Mouse (Mus musculus): ENCODE results near the gene Tmod4. TPM values are rescaled to one million over a fixed set of nuclear protein-coding genes. Genes with fewer than 3 reads are reported as not detected.

Gene Tmod4
- polyA plus RNA-seq, 1 experiment: 3.6 TPM

- H3K36me3 ChIP-seq (ENCODE audit: control insufficient read depth, insufficient read depth, low read length): no peaks in the 10 kb centered on the region; the same call in 1 of the 2 replicates
- H3K27me3 ChIP-seq (ENCODE audit: control insufficient read depth, insufficient read depth, low read length): peaks cover 16% of the 10 kb centered on the region
- no peak overlapping the region for H3K4me3 ChIP-seq (ENCODE audit: control insufficient read depth, insufficient read depth, low read length)
- WGBS: 88% methylated on average over 6 of the region's 6 CpGs
- TF ChIP-seq CTCF (IDR thresholded peaks at IDR 0.05; ENCODE audit: borderline replicate concordance, control insufficient read depth, extremely low read depth, insufficient read depth, low read length, poor library complexity): no peak
- TF ChIP-seq POLR2A (IDR thresholded peaks at IDR 0.05; ENCODE audit: control insufficient read depth, extremely low read depth, insufficient read depth, low read length, poor library complexity): no peak
- H3K4me1 ChIP-seq (replicated peaks; ENCODE audit: control insufficient read depth, insufficient read depth, low read length): peaks cover 9% of the 10 kb centered on the region
- no peak overlapping the region for H3K27ac ChIP-seq (ENCODE audit: control insufficient read depth, insufficient read depth, low read length)
- no peak for DNase-seq
These were observed 53.3 kb downstream of the Tmod4 start for GRCm38 (mm10) chr3:95177583-95177982.

Other genes starting within 250 kb of the Tmod4 start
- 314 and 384 TPM in 2 replicates for gene Psmb4, start 237.5 kb upstream of the Tmod4 start, polyA plus RNA-seq (2012; rRNA removed)
- 15.9 and 26.7 TPM in 2 replicates for gene Selenbp1, start 191.4 kb upstream of the Tmod4 start, polyA plus RNA-seq (2012; rRNA removed)
- gene Rfx5, start 170.4 kb upstream of the Tmod4 start, polyA plus RNA-seq (2012; rRNA removed): 33.3 and 36.8 TPM in 2 replicates
- gene Pi4kb, start 149.7 kb upstream of the Tmod4 start, polyA plus RNA-seq (2012; rRNA removed): 59.0 and 62.3 TPM in 2 replicates
- gene Zfp687, start 109.0 kb upstream of the Tmod4 start, polyA plus RNA-seq (2012; rRNA removed): 57.1 and 61.2 TPM in 2 replicates
- gene Psmd4, start 81.9 kb upstream of the Tmod4 start, polyA plus RNA-seq (2012; rRNA removed): 212 and 227 TPM in 2 replicates
- gene Pip5k1a, start 17.5 kb upstream of the Tmod4 start, polyA plus RNA-seq (2012; rRNA removed): 36.5 and 37.8 TPM in 2 replicates
- gene Vps72, start 13.5 kb upstream of the Tmod4 start, polyA plus RNA-seq (2012; rRNA removed): 77.1 and 78.4 TPM in 2 replicates
- gene Scnm1, start 9.5 kb downstream of the Tmod4 start, polyA plus RNA-seq (2012; rRNA removed): 56.4 and 63.8 TPM in 2 replicates
- gene Lysmd1, start 9.6 kb downstream of the Tmod4 start, polyA plus RNA-seq (2012; rRNA removed): 13.1 and 14.1 TPM in 2 replicates
- 78.5 and 79.6 TPM in 2 replicates for gene Tnfaip8l2, start 17.9 kb downstream of the Tmod4 start, polyA plus RNA-seq (2012; rRNA removed)
- gene Sema6c, start 36.0 kb downstream of the Tmod4 start, polyA plus RNA-seq (2012; rRNA removed): 12.0 and 14.0 TPM in 2 replicates
- gene Gabpb2, start 93.4 kb downstream of the Tmod4 start, polyA plus RNA-seq (2012; rRNA removed): 39.7 and 41.7 TPM in 2 replicates
- 137 and 156 TPM in 2 replicates for gene Cdc42se1, start 104.3 kb downstream of the Tmod4 start, polyA plus RNA-seq (2012; rRNA removed)
- 53.0 and 66.1 TPM in 2 replicates for gene Mllt11, start 107.7 kb downstream of the Tmod4 start, polyA plus RNA-seq (2012; rRNA removed)
- gene Gm128, start 117.1 kb downstream of the Tmod4 start, polyA plus RNA-seq (2012; rRNA removed): 0.30 and 0.33 TPM in 2 replicates
- gene Bnipl, start 126.7 kb downstream of the Tmod4 start, polyA plus RNA-seq (2012; rRNA removed): 1.3 and 1.6 TPM in 2 replicates
- 50.3 and 50.4 TPM in 2 replicates for gene Mindy1, start 156.9 kb downstream of the Tmod4 start, polyA plus RNA-seq (2012; rRNA removed)
- 17.2 and 18.5 TPM in 2 replicates for gene Prune1, start 157.6 kb downstream of the Tmod4 start, polyA plus RNA-seq (2012; rRNA removed)
- 1.4 and 1.5 TPM in 2 replicates for gene Anxa9, start 182.7 kb downstream of the Tmod4 start, polyA plus RNA-seq (2012; rRNA removed)
- 129 and 140 TPM in 2 replicates for gene Cers2, start 190.3 kb downstream of the Tmod4 start, polyA plus RNA-seq (2012; rRNA removed)
- 30.7 and 31.8 TPM in 2 replicates for gene Setdb1, start 232.7 kb downstream of the Tmod4 start, polyA plus RNA-seq (2012; rRNA removed)